Mouse (Mus musculus) layer of hippocampus, postnatal 10 days (tissue): ENCODE data around the gene Fopnl. TPM values are rescaled to one million over a fixed set of nuclear protein-coding genes. Genes with fewer than 3 reads are reported as not detected.

ENCODE experiments used
- DNase-seq, 2 experiments: peaks; one replicate each; pipeline ENCODE4 v3.0.0; 2021; ENCODE audit warnings: low spot score in 2 of 2
- long read RNA-seq: library from polyadenylated mRNA; stranded (forward); transcript quantifications from one replicate; pipeline ENCODE4 v2.0.0, GENCODE M21; 2023
- total RNA-seq, 2 experiments: library from RNA; stranded (reverse); gene quantifications; 2 replicates each; pipeline ENCODE4 v1.2.3; 2021

Fopnl gene
- total RNA-seq, result 10 to 100 TPM; 48.1 to 58.8 TPM
- long read RNA-seq, transcript Fopnl-205 (3 exons, 1,147 nt), result major isoform, 57 of 167 reads
- long read RNA-seq, transcript Fopnl-201 (5 exons, 1,465 nt), result minor isoform, 22 of 167 reads
- long read RNA-seq, partial matches to known transcripts, result 1 of 167 reads
- long read RNA-seq, other reads (novel, unspliced or antisense), result 86 of 167 reads

DNA sequence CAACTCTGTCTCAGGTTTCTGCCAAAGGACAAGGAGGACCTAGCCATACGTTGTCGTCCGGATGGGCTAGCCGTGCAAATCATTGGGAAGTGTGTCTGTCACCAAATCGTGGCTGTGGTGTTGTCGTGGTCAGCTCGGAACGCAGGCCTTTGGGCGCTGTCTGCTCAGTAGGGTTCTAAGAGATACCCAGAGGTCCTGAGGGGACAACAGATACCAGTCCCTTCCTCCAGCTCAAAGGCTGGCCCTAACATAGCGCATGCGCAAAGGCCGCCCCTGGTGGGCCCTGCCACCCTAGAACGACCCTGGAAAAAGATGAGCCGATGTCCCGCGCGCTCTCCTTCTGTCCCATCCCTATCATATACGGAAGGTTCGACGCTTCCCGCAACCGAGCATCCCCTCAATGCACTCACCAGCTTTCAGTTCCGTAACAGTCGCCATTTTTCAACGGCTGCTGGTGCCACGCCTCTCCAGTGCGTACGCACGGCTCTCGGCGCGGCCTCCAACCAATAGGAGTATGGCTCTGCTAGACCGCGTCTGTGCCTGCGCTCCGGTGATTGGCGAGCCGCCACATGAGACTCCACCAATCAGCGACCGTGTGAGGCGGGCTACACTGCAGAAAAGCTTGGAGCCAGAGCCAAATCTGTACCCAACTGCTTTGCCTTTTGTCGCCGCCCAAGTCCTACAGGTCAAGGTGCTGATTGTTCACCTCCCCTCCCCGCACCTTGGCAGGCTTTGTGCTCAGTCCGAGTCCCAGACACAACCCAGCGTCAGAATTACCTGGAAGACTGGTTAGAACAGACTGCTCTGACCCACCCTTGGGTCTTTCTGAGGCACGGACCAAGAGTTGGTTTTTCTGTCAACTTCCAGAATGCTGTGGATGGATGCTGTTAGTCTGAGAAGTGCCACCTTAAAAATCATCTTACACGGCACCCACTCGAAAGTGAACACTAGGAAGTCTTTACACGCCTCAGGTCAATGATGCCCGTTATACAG is at the start of gene Fopnl:
TSS of gene Fopnl (minus strand) at position 522 of the 993 bp plus-strand sequence.
- peak; percentile 98 for DNase-seq

DNA sequence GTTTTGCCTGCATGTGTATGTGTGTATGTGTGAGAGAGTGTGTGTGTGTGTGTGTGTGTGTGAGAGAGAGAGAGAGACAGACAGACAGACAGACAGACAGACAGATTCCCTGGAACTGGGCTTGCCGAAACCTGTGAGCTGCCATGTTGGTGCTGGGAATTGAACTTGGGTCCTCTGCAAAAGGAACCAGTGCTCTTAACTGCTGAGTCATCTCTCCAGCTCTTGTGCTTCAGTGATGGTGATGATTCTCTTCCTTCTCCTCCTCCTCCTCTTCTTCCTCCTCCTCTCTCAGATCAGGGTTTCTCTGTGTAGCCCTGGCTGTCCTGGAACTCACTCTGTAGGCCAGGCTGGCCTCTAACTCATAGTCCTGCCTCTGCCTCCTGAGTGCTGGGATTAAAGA is 48.8 kb upstream of the Fopnl start:
- DNase-seq, result no peak

DNA sequence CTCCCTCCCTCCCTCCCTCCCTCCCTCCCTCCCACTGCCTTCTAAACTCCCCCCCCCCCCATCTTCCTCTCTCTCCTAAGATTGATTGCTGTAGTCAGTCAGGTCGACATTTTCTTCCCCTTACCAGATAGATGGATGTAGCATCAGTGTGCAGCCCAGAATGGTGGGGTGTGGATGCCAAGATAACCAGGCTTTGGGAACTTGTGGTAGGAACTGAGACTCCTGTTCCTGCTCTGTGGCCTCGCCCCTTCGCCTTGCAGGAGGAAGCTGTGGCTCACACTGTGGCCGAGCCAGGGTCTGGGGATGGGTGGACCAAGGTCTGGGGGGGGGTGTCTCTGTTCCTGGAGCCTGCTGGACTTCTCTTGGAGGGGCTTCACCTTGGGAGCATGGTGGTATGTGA is 48.3 kb upstream of the Fopnl start:
- no peak for DNase-seq

DNA sequence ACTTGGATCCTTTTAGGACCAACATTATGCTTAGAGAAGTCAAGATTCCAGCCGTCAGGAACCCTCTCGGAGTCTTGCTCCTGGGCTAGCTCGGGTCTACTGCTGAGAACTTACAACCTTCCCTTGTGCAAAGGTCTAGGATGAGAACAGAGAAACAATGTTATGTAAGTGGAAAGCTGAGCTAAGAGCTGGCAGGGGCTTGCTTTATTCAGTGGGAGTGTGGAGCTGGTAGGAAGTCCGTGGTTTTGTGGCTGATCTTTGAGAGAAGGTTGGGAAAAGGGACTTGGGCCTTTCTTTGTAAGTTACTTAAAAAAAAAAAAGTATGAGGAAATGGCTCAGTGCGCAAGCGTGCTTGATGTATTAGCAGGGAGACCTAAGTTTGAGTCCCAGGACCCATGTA is 46.9 kb upstream of the Fopnl start:
- DNase-seq, result no peak

DNA sequence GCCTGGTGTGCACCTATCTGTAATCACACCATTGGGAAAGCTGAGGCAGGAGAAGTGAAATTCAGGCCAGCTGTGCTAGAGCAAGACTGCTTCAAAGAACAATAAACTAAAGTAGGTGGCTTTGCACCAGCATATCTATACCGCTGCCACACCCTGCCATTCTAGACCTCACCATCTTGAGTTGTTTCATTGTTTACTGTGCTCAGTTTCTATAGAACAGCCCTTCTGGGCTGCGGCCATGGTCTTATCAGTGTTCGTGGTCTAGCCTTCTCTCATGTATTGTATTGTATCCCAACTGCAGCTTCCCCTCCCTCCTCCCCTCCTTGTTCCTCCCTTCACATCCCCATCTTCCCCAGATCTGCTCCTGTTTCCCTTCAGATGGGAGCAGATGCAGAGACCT is 46.3 kb upstream of the Fopnl start:
- DNase-seq, result no peak

DNA sequence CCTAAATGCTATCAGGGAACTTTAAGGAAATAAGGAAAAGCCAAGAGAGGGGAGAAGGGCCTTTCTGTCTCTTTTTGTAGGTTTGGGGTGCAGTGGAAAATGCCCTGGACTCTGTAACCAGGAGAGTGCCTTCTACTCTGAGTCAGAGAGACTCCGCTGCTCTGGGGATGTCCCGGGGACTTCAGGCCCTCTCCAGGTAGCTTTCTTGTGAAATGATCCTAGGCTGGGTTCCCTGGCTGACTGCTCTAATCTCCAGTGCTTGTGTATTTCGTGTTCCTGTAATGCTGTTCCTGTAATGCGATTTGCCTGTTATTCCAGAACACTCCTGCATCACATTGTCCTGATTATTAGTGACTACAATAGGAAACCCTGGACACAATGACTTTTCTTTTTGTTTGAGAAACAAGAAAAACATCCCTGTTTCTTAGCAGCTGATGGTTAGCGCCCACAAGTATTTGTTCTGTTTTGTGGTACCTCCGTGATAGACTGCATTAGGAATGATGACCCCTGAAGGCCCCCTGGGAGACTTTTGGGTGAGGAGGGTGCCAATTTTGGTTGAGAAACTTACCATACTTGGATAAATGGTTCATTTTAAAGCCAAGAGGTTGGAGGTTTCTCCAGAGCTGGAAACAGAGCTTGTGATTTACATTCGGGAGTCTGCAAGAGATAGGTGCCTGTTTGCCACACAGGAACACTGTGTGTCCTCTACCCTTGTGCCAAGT is 45.1 kb upstream of the Fopnl start:
- DNase-seq, result no peak

DNA sequence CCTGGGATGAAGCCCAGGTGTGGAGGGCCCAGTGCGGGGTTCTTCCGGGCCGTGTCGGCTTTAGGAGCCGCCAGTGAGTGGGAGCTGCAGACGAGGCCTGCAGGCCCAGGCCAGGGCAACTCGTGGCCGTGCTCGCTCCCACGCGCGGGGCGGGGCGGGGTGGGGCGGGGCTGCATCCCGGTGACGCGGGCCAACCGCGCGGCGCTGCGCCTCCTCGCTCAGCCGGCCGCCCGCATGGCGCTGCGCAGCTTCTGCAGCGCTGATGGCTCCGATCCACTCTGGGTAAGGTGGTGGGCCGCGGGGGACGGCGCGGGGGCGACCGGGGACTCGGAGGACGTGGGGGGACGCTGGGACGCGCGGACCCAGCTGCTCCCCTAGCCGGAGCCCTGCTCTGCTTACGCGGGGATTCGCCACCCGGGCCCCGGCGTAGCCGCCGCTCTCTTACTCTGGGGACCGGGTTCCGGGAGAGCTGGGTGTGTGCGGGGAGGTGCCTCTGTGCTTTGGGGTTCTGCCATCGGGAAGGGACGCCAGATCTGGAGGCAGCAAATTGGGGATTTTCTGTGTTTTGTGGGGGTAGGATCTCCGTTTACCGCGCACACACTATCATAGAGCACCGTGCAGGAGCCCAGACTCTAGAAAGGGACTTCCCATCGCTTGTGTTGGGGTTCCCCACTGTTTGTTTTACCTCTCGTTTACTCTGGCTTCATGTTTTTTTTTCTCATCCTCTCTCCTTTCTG is 44.3 kb upstream of the Fopnl start, which contains the start of gene Abcc1:
TSS of gene Abcc1 (plus strand) at position 197 of the 737 bp plus-strand sequence.
- DNase-seq, result peak; percentile 72 to 83

DNA sequence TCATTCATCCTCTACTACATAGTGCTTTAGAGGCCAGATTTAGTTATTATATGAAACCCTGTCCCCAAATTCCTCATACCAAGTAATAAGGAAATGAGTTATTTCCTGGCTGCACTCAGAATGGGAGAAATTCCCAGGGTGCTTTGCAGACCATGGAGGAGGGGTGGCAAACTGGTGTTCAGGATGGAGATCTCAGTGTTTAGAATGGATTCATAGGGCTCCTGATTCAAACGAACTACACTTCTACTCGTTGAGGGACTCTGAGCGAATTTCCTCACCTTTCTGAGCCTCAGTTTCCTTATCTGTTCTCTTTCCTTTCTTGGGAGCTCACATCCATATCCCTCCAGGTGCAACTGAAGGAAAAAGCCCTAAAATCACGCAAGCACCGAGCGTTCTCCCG is 43.7 kb upstream of the Fopnl start:
- no peak for DNase-seq

DNA sequence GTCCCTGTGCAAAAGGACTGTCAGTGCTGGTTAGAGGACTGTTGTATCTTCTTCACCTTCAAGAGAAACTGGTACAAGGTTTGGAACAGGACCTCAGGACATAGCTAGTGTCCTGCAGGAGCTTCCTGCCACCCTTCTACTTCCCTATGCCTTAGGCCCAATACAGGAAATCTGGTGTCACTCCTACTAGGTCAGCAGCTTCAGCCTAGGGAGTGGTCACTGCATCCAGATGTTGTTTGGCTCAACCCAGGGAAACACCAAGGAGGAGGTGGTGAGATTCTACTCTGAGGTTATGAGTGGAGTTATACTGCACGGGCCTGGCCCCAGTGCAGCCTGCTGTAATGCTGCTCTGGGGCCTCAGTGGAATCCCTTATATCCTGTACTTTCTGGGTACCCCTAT is 41.3 kb upstream of the Fopnl start:
- no peak for DNase-seq

DNA sequence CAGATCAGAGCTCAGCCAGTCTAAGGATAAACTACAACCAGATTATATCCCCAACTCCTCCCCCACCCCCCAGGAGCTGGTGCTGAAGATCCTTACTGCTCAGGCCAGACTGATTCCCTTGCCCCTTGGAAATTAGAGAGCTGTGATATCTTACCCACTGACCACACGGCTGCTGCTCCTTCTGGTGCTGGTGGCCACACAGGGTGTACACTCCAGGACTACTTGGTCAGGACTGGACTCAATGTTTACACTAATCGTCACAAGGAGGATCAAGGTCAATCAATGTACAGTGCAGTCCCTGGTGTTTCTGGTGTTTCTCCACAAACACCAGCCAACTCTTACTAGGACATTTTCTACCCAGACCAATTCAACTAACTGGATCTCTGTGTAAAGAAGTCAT is 40.7 kb upstream of the Fopnl start:
- DNase-seq, result no peak

DNA sequence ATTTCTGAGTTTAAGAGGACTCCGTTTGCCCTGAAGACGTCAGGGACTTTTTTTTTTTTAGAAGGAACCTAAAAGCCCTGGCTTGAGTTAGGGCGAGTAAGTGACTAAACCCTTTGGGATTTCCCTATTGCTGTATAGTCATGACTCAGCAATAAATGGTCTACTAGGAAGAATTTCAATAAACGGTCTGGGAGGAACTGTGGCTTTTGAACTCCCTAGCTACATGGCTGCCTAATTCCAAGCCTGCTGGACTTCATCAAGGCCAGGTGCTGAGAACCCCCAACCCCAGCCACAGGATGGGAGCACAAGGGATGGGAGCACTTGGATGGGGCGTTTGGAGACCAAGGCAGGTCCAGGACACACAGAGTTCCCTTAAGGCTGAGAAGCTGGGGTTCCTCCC is 35.5 kb upstream of the Fopnl start:
- DNase-seq, result no peak

DNA sequence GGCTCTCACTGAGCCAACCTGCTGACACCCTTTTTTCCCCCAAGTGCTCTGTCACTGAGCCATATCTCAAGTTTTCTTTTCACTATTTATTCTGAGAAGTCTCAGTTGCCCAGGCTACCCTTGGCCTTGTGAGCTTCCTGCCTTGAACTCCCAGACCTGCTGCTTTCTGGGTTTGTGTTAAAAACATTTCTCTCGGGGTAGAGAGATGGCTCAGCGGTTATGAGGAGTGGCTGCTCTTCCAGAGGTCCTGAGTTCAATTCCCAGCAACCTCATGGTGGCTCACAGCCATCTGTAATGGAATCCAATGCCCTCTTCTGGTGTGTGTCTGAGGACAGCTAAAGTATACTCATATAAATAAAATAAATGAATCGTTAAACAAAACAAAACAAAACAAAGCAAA is 35.0 kb upstream of the Fopnl start:
- no peak for DNase-seq

DNA sequence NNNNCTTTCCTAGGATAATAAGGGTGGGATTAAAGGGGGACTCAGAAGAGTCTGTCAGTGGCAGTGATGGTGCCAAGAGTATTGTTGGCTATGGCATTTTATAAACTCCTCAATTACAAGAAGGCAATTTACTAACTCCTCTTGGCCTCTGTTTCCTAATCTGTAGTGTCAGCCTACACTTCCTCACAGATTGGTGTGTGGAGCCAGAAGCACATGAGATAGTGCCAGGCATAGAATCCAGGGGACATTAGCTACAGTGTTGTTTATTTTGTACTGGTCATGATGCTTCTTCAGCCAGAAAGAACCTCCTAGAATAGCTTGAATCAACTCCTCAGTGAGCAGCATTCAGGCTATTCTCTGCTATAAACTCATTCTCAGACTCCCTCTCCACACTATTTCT is 34.4 kb upstream of the Fopnl start:
- DNase-seq, result no peak

DNA sequence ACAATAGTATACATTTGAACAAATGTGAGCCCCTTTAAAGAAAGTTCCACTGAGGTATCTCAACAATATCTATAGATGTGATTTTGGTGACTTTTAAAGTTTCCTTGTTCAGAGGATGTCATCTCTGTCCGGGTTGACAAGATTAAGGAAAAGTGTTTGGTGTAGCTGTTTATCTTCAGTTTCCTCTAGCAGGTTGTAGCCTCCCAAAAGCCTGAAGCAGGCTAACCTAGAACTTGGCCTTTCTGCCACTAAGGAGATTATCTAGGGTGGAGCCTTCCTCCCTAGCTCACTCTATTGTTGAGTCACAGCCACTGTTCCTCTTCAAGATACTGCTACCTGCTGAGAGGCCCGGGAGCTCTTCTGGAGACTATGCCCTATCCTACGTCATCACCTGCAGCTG is 27.8 kb upstream of the Fopnl start:
- DNase-seq, result no peak

DNA sequence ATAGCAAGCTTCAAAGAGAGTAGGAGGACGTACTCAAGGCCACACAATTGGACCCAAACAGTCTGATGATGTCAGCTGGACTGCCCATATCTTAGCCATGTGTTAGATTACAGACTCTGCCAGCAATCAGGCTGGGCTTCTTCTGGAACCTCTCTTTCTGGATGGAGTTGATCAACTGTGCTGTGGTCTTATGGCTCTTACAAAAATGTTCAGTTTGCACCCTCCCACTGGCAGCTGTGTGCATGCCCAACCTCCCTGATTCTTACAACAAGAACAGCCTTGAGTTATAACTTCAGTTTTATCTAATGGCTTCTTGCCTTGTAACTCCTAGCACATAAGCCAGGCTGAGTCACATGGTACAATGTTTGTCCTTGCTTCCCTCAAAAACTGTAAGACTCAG is 11.0 kb upstream of the Fopnl start:
- no peak for DNase-seq

DNA sequence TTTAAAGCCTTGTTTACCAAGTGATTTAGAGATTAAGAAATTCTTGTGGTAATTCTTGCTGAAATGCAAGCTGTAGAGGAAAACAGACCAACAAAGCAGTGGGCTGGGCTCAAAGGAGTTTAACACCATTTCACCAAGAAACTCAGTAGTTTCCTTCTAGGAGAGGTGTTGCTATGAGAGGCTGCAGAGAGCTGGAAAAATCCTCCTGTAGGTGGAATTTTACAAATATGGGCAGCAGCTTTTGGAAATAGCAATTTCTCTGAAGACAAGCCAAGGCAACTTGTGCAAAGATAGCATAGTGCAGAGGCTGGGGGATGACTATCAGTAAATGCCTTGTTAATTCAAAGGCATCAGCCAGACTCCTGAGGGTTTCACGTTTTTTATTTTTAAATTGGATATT is 3.3 kb upstream of the Fopnl start:
- DNase-seq, result no peak

DNA sequence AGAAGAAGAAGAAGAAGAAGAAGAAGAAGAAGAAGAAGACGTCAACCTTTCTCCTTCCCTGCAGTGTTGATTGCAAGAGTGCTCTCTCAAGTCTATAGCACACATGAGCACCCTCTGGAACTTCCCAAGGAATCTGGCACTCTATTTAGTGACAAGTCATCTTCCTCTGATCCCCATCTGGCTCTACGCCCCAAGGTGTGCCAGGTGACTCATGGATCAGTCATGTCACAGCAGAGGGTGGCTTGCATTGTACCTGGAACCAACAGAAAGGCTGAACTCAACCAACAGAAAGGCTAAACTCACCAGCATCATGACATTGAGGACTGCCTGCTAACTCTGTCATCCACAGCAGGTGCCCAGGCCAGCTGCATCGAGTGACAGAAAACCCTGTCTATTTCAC is 2.5 kb upstream of the Fopnl start:
- DNase-seq, result no peak

DNA sequence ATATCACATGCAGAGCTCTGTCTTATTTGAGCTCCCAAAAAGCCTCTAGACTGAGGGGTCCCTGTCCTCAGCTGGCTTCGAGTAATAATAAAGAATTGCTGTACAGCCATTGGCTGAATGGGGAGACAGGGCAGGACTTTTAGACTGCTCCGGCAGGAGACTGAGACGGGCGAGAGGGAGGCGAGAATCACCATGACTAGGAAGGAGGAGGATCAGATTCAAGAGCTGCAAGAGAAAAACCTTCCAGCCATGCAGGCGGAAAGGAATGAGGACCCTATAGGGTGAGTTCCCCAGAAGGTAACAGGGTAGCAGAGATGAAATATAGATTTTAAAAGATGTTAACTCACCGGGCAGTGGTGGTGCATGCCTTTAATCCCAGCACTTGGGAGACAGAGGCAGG is 4.3 kb downstream of the Fopnl start:
- DNase-seq, result no peak

DNA sequence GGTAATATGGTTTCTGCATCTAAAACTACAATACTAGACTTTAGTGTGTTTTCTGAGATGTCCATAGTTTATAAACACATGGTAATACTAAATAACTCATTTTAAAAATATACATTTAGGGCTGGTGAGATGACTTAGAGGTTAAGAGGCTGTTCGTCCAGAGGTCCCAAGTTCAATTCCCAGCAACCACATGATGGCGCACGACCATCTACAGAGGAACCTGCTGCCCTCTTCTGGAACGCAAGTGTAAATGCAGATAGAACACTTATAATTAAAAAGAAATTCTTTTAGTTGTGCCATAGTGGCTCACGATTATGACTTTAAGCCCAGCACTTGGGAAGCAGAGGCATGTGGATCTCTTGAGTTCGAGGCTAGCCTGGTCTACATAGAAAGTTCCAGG is 5.8 kb downstream of the Fopnl start:
- DNase-seq, result peak in 1 of 2 experiments; percentile 30

DNA sequence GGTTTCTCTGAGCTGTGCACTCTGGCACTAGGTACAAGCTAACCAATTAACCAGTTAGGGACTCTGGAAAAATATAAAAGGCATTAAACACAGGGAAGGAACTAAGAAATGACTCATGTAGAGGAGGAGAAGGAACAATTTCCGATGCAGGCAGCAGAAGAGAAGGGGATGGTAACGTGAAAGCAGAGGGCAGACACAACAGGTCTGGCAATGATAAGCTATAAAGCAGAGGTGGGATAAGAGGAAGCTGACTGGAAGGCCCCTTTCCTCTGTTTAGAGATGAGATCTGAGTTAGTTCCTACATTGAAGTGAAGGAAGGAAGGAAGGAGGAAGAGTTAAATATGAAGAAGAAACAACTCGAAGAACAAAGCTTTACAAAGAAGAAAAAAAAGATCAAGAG is 7.4 kb downstream of the Fopnl start:
- DNase-seq, result no peak
